In genomic region chr16:91891218-91891617, GRCm38 (mm10) we compare ENCODE assay signal across 20 mouse cellular contexts.
"Had no signal": no experiment of that assay in that cellular context is flagged by ENCODE, and none has a peak within 500 bp of the region (broad histone marks: within the 10 kb centered on the region; RNA-seq: fewer than 3 reads in every experiment).

No protein-coding gene starts in this region.

- H3K27ac ChIP-seq: kidney, embryonic 15.5 days; limb, embryonic 10.5 days; limb, embryonic 13.5 days; liver, embryonic 12.5 days; liver, embryonic 15.5 days; lung, embryonic 15.5 days; midbrain, embryonic 10.5 days; midbrain, embryonic 13.5 days; neural tube, embryonic 13.5 days had no signal

- H3K4me1 ChIP-seq: liver, embryonic 12.5 days; liver, embryonic 15.5 days; megakaryocyte, embryonic 14.5 days; midbrain, embryonic 13.5 days had no signal

- H3K36me3 ChIP-seq: kidney, embryonic 15.5 days; limb, embryonic 10.5 days; limb, embryonic 13.5 days; liver, embryonic 12.5 days; liver, embryonic 15.5 days; lung, embryonic 15.5 days; midbrain, embryonic 10.5 days had no signal

- H3K9me3 ChIP-seq: kidney, embryonic 15.5 days; limb, embryonic 10.5 days; limb, embryonic 13.5 days; liver, embryonic 12.5 days; liver, embryonic 15.5 days; lung, embryonic 15.5 days; midbrain, embryonic 10.5 days; midbrain, embryonic 13.5 days; neural tube, embryonic 13.5 days had no signal

- H3K27me3 ChIP-seq: kidney, embryonic 15.5 days; limb, embryonic 13.5 days; lung, embryonic 15.5 days; midbrain, embryonic 13.5 days; neural tube, embryonic 13.5 days had no signal

- H3K9ac ChIP-seq: kidney, embryonic 15.5 days; limb, embryonic 13.5 days; liver, embryonic 12.5 days; liver, embryonic 15.5 days; lung, embryonic 15.5 days; midbrain, embryonic 13.5 days; neural tube, embryonic 13.5 days had no signal

- H3K4me3 ChIP-seq: kidney, embryonic 15.5 days; limb, embryonic 10.5 days; limb, embryonic 13.5 days; liver, embryonic 12.5 days; liver, embryonic 15.5 days; lung, embryonic 15.5 days; megakaryocyte, embryonic 14.5 days; midbrain, embryonic 10.5 days; midbrain, embryonic 13.5 days; myocyte; neural tube, embryonic 13.5 days had no signal

- DNase-seq: kidney, adult 8-10 months; kidney, postnatal 25 days; layer of hippocampus, postnatal 36 days; liver; lung, adult 18-20 months; lung, postnatal 10 days; lung, postnatal 36 days; thymus, adult 18-20 months; thymus, postnatal 36 days had no signal
